Mouse (Mus musculus) monocyte, adult 5-6 weeks (primary cell): ENCODE data around the gene Tmed5. TPM values are rescaled to one million over a fixed set of nuclear protein-coding genes. Genes with fewer than 3 reads are reported as not detected.
"Not testable (repeated sequence)": the region's sequence is repeated elsewhere in the genome, so short reads cannot be mapped to it uniquely, and the experiment has no call there.

ENCODE experiments used
- ATAC-seq: fragments of 153-309, 156-312 bp; replicated peaks from 2 replicates; pipeline ENCODE4 v1.8.0; 2017; ENCODE audit warnings: mild to moderate bottlenecking; ENCODE audit not compliant: low TSS enrichment, insufficient number of reproducible peaks, severe bottlenecking, poor library complexity, low FRiP score
- total RNA-seq: library from RNA; stranded (forward); fragments of 200-1000, 200-491, 200-594 nt; gene quantifications from 3 replicates; pipeline ENCODE4 v1.2.3, GENCODE M21; 2017

The Tmed5 gene
- total RNA-seq = 204 to 217 TPM (median 205 TPM) in 3 replicates

- ATAC-seq = peak; percentile 98
Measured at GRCm38 (mm10) chr5:108132441-108133243, at the start of gene Tmed5, which contains the start of gene Ccdc18. Gene Tmed5 (minus strand): TSS chr5:108132620. Gene Ccdc18 (plus strand): TSS chr5:108132875.

- no peak for ATAC-seq
Measured at GRCm38 (mm10) chr5:108163695-108164094, 31.3 kb upstream of the Tmed5 start.

- no peak for ATAC-seq
Measured at GRCm38 (mm10) chr5:108160796-108161195, 28.4 kb upstream of the Tmed5 start.

- ATAC-seq = no peak
Measured at GRCm38 (mm10) chr5:108152592-108152991, 20.2 kb upstream of the Tmed5 start.

- ATAC-seq = peak; percentile 66
Measured at GRCm38 (mm10) chr5:108131849-108132440, 475 bp downstream of the Tmed5 start.

- no peak for ATAC-seq
Measured at GRCm38 (mm10) chr5:108120221-108120900, 12.1 kb downstream of the Tmed5 start.

GRCm38 (mm10) chr5:108117693-108118092 is 14.7 kb downstream of the Tmed5 start:
- no peak for ATAC-seq

GRCm38 (mm10) chr5:108109346-108109745 is 23.1 kb downstream of the Tmed5 start:
- no peak for ATAC-seq

- ATAC-seq = no peak
Measured at GRCm38 (mm10) chr5:108104306-108104705, 28.1 kb downstream of the Tmed5 start.

- ATAC-seq = no peak
Measured at GRCm38 (mm10) chr5:108100196-108100595, 32.2 kb downstream of the Tmed5 start.

GRCm38 (mm10) chr5:108097676-108098075 is 34.7 kb downstream of the Tmed5 start:
- no peak for ATAC-seq

GRCm38 (mm10) chr5:108092731-108093130 is 39.7 kb downstream of the Tmed5 start:
- ATAC-seq = not testable (repeated sequence)

- ATAC-seq = no peak
Measured at GRCm38 (mm10) chr5:108085440-108085839, 47.0 kb downstream of the Tmed5 start.

GRCm38 (mm10) chr5:108082380-108082779 is 50.0 kb downstream of the Tmed5 start:
- ATAC-seq = 0 out of 2 replicates have a peak, but pooled peaks have one; percentile 61

GRCm38 (mm10) chr5:108079603-108080002 is 52.8 kb downstream of the Tmed5 start:
- ATAC-seq = no peak

GRCm38 (mm10) chr5:108076833-108077540 is 55.4 kb downstream of the Tmed5 start:
- ATAC-seq = no peak

- ATAC-seq = no peak
Measured at GRCm38 (mm10) chr5:108076241-108076640, 56.2 kb downstream of the Tmed5 start.

- ATAC-seq = no peak
Measured at GRCm38 (mm10) chr5:108072301-108072700, 60.1 kb downstream of the Tmed5 start.
